Comparison of ENCODE assay signal across 24 mouse cellular contexts in genomic region chr13:20205746-20206145, GRCm38 (mm10).
DNase-seq lines count a peak whose midpoint lies in the region; ATAC-seq and TF ChIP-seq lines count a peak whose summit lies in the region.
"Had no signal": no experiment of that assay in that cellular context is flagged by ENCODE, and none has a peak within 500 bp of the region (broad histone marks: within the 10 kb centered on the region; RNA-seq: fewer than 3 reads in every experiment).

No protein-coding gene starts in this region.

- no peak overlapping the region for H3K9ac ChIP-seq in lung, embryonic 14.5 days
- H3K9ac ChIP-seq: embryonic facial prominence, embryonic 15.5 days; forebrain, postnatal 0 days; heart, embryonic 13.5 days; hindbrain, embryonic 14.5 days had no signal

- no peak overlapping the region for H3K27ac ChIP-seq in lung, embryonic 14.5 days (ENCODE audit: low read depth)
- H3K27ac ChIP-seq: embryonic facial prominence, embryonic 15.5 days; heart, adult 2 months; heart, embryonic 10.5 days; heart, embryonic 13.5 days; hindbrain, embryonic 14.5 days; hindbrain, postnatal 0 days had no signal

- ATAC-seq in lung, embryonic 14.5 days (ENCODE audit: insufficient read depth) = no peak
- ATAC-seq: CD4-positive, CD25-positive, alpha-beta regulatory T cell, adult 4 months; forebrain, postnatal 0 days; hindbrain, postnatal 0 days; inflammation-experienced regulatory T-cells, adult 6 months had no signal

- TF ChIP-seq CTCF in lung, embryonic 14.5 days (IDR thresholded peaks at IDR 0.05; ENCODE audit: low read depth) = no peak

- no peaks in the 10 kb centered on the region for H3K4me1 ChIP-seq in lung, embryonic 14.5 days (ENCODE audit: insufficient read depth)
- H3K4me1 ChIP-seq: heart, embryonic 10.5 days had no signal

- peak; percentile 73 for DNase-seq in lung, embryonic 14.5 days
- no peak for DNase-seq in lung, postnatal 10 days
- peak; percentile 40 for DNase-seq in right cerebral cortex, adult 18-20 months
- no peak for DNase-seq in right cerebral cortex, postnatal 36 days (ENCODE audit: low spot score in 2 of 2)
- DNase-seq in brain, adult 2 months (ENCODE audit: low read depth, low spot score) = peak; percentile 64
- DNase-seq in cerebellum, postnatal 25 days = no peak
- DNase-seq: adrenal gland, postnatal 25 days; cerebellum, adult 18-20 months; cerebellum, adult 9-10 months; cerebellum, postnatal 14 days; embryo, embryonic 11 days; forebrain, postnatal 0 days; gastrocnemius, postnatal 10 days; gastrocnemius, postnatal 36 days; heart, adult 2 months; heart, postnatal 14 days; heart, postnatal 4 days had no signal

- no peaks in the 10 kb centered on the region for H3K9me3 ChIP-seq in lung, embryonic 14.5 days (ENCODE audit: low read depth, low read length)
- H3K9me3 ChIP-seq: embryonic facial prominence, embryonic 15.5 days; heart, embryonic 10.5 days; heart, embryonic 13.5 days had no signal

- H3K4me3 ChIP-seq in lung, embryonic 14.5 days (ENCODE audit: low read depth, low read length) = no peak overlapping the region
- H3K4me3 ChIP-seq: embryonic facial prominence, embryonic 15.5 days; heart, adult 2 months; heart, embryonic 10.5 days; heart, embryonic 13.5 days had no signal

- H3K36me3 ChIP-seq in lung, embryonic 14.5 days (ENCODE audit: insufficient read depth) = no peaks in the 10 kb centered on the region
- H3K36me3 ChIP-seq: embryonic facial prominence, embryonic 15.5 days; heart, embryonic 10.5 days; heart, embryonic 13.5 days had no signal

- WGBS in lung, embryonic 14.5 days = 73% methylated on average over 2 of the region's 2 CpGs

- H3K4me2 ChIP-seq in lung, embryonic 14.5 days = no peak overlapping the region
- H3K4me2 ChIP-seq: embryonic facial prominence, embryonic 15.5 days; heart, embryonic 13.5 days; hindbrain, embryonic 14.5 days had no signal

- no peaks in the 10 kb centered on the region for H3K27me3 ChIP-seq in lung, embryonic 14.5 days (ENCODE audit: insufficient read depth, low read length)
- H3K27me3 ChIP-seq: embryonic facial prominence, embryonic 15.5 days; heart, embryonic 13.5 days had no signal

Comparison
In these comparisons a context has a peak if more than half of its experiments do, and no peak if none do; other contexts are left out.
1. DNase-seq: peak in lung, embryonic 14.5 days (single experiment), right cerebral cortex, adult 18-20 months (single experiment) and brain, adult 2 months (single experiment); none in lung, postnatal 10 days (single experiment), right cerebral cortex, postnatal 36 days (0 of 2) and cerebellum, postnatal 25 days (0 of 2).